Mouse (Mus musculus): Measurements from ENCODE around the gene Vmn1r116. TPM values are rescaled to one million over a fixed set of nuclear protein-coding genes. Genes with fewer than 3 reads are reported as not detected.
"Not testable (repeated sequence)": the region's sequence is repeated elsewhere in the genome, so short reads cannot be mapped to it uniquely, and the experiment has no call there.

Vmn1r116 gene
- not detected in 2 replicates for polyA plus RNA-seq (2014; fragmentation: Nextera tagmentation; extraction: Ambion mirVana)

- not testable (repeated sequence) for H3K36me3 ChIP-seq (ENCODE audit: control insufficient read depth, insufficient read depth, low read length); H3K4me2 ChIP-seq (ENCODE audit: low read length); ATAC-seq (ENCODE audit: insufficient number of reproducible peaks, insufficient read depth, low FRiP score, low read depth); H3K9me3 ChIP-seq (ENCODE audit: control insufficient read depth, low read length); H3K27me3 ChIP-seq (ENCODE audit: control insufficient read depth, insufficient read depth, low read length); H3K27ac ChIP-seq (replicated peaks in 1 of 2; ENCODE audit: control insufficient read depth in 1 of 2, insufficient read depth in 1 of 2, low read depth in 2 of 2, low read length in 2 of 2); H3K4me3 ChIP-seq (ENCODE audit: control insufficient read depth in 1 of 2, insufficient read depth in 1 of 2, low read depth in 1 of 2, low read length in 2 of 2); H3K9ac ChIP-seq (ENCODE audit: low read length); H3K4me1 ChIP-seq (ENCODE audit: control insufficient read depth in 2 of 2, insufficient read depth in 2 of 2, low read length in 2 of 2)
- 40% methylated on average over 2 of the region's 3 CpGs for WGBS
Measured at GRCm38 (mm10) chr7:20871956-20872355, at the start of gene Vmn1r116. Vmn1r116 (plus strand) TSS chr7:20872256.

- ATAC-seq (ENCODE audit: insufficient number of reproducible peaks, insufficient read depth, low FRiP score, low read depth); H3K4me3 ChIP-seq (ENCODE audit: control insufficient read depth in 1 of 2, insufficient read depth in 1 of 2, low read depth in 1 of 2, low read length in 2 of 2); H3K27ac ChIP-seq (replicated peaks in 1 of 2; ENCODE audit: control insufficient read depth in 1 of 2, insufficient read depth in 1 of 2, low read depth in 2 of 2, low read length in 2 of 2); H3K9me3 ChIP-seq (ENCODE audit: control insufficient read depth, low read length); H3K4me2 ChIP-seq (ENCODE audit: low read length); H3K36me3 ChIP-seq (ENCODE audit: control insufficient read depth, insufficient read depth, low read length); H3K4me1 ChIP-seq (ENCODE audit: control insufficient read depth in 2 of 2, insufficient read depth in 2 of 2, low read length in 2 of 2); H3K9ac ChIP-seq (ENCODE audit: low read length); H3K27me3 ChIP-seq (ENCODE audit: control insufficient read depth, insufficient read depth, low read length): not testable (repeated sequence)
- 100% methylated on average over 1 of the region's 3 CpGs for WGBS
Measured at GRCm38 (mm10) chr7:20844885-20845284, 27.2 kb upstream of the Vmn1r116 start, which contains the start of gene Vmn1r115. Vmn1r115 (minus strand) TSS chr7:20844985.

- H3K9me3 ChIP-seq (ENCODE audit: control insufficient read depth, low read length); H3K4me2 ChIP-seq (ENCODE audit: low read length); H3K9ac ChIP-seq (ENCODE audit: low read length); ATAC-seq (ENCODE audit: insufficient number of reproducible peaks, insufficient read depth, low FRiP score, low read depth); H3K36me3 ChIP-seq (ENCODE audit: control insufficient read depth, insufficient read depth, low read length); H3K4me1 ChIP-seq (ENCODE audit: control insufficient read depth in 2 of 2, insufficient read depth in 2 of 2, low read length in 2 of 2); H3K27me3 ChIP-seq (ENCODE audit: control insufficient read depth, insufficient read depth, low read length); H3K27ac ChIP-seq (replicated peaks in 1 of 2; ENCODE audit: control insufficient read depth in 1 of 2, insufficient read depth in 1 of 2, low read depth in 2 of 2, low read length in 2 of 2); H3K4me3 ChIP-seq (ENCODE audit: control insufficient read depth in 1 of 2, insufficient read depth in 1 of 2, low read depth in 1 of 2, low read length in 2 of 2): not testable (repeated sequence)
- WGBS = no CpG with 5 or more reads among the region's 2 CpGs
Measured at GRCm38 (mm10) chr7:20884021-20884420, 12.0 kb downstream of the Vmn1r116 start, which contains the start of gene Vmn1r117. Vmn1r117 (minus strand) TSS chr7:20884121.

GRCm38 (mm10) chr7:20912247-20912646, 40.2 kb downstream of the Vmn1r116 start, which contains the start of gene Vmn1r118:
Vmn1r118 (minus strand) TSS chr7:20912347.
- not testable (repeated sequence) for H3K9me3 ChIP-seq (ENCODE audit: control insufficient read depth, low read length); H3K36me3 ChIP-seq (ENCODE audit: control insufficient read depth, insufficient read depth, low read length); H3K4me3 ChIP-seq (ENCODE audit: control insufficient read depth in 1 of 2, insufficient read depth in 1 of 2, low read depth in 1 of 2, low read length in 2 of 2); H3K4me2 ChIP-seq (ENCODE audit: low read length); H3K4me1 ChIP-seq (ENCODE audit: control insufficient read depth in 2 of 2, insufficient read depth in 2 of 2, low read length in 2 of 2); H3K9ac ChIP-seq (ENCODE audit: low read length); H3K27me3 ChIP-seq (ENCODE audit: control insufficient read depth, insufficient read depth, low read length); ATAC-seq (ENCODE audit: insufficient number of reproducible peaks, insufficient read depth, low FRiP score, low read depth); H3K27ac ChIP-seq (replicated peaks in 1 of 2; ENCODE audit: control insufficient read depth in 1 of 2, insufficient read depth in 1 of 2, low read depth in 2 of 2, low read length in 2 of 2)
- no CpG with 5 or more reads among the region's 2 CpGs for WGBS

Other genes with a start within 250 kb of the Vmn1r116 start
- not detected in 2 replicates for gene Vmn1r107, start 203.3 kb upstream of the Vmn1r116 start, polyA plus RNA-seq (2014; fragmentation: Nextera tagmentation; extraction: Ambion mirVana)
- not detected in 2 replicates for gene Vmn1r111, start 169.0 kb upstream of the Vmn1r116 start, polyA plus RNA-seq (2014; fragmentation: Nextera tagmentation; extraction: Ambion mirVana)
- gene Gm10668, start 141.6 kb upstream of the Vmn1r116 start, polyA plus RNA-seq (2014; fragmentation: Nextera tagmentation; extraction: Ambion mirVana) = not detected in 2 replicates
- gene Vmn1r112, start 101.1 kb upstream of the Vmn1r116 start, polyA plus RNA-seq (2014; fragmentation: Nextera tagmentation; extraction: Ambion mirVana) = not detected in 2 replicates
- not detected in 2 replicates for gene Vmn1r113, start 85.0 kb upstream of the Vmn1r116 start, polyA plus RNA-seq (2014; fragmentation: Nextera tagmentation; extraction: Ambion mirVana)
- not detected in 2 replicates for gene Vmn1r114, start 60.1 kb upstream of the Vmn1r116 start, polyA plus RNA-seq (2014; fragmentation: Nextera tagmentation; extraction: Ambion mirVana)
- gene Vmn1r115, start 27.3 kb upstream of the Vmn1r116 start, polyA plus RNA-seq (2014; fragmentation: Nextera tagmentation; extraction: Ambion mirVana) = not detected in 2 replicates
- gene Vmn1r117, start 11.9 kb downstream of the Vmn1r116 start, polyA plus RNA-seq (2014; fragmentation: Nextera tagmentation; extraction: Ambion mirVana) = not detected in 2 replicates
- gene Vmn1r118, start 40.1 kb downstream of the Vmn1r116 start, polyA plus RNA-seq (2014; fragmentation: Nextera tagmentation; extraction: Ambion mirVana) = not detected in 2 replicates
- not detected in 2 replicates for gene Vmn1r119, start 140.2 kb downstream of the Vmn1r116 start, polyA plus RNA-seq (2014; fragmentation: Nextera tagmentation; extraction: Ambion mirVana)
- not detected in 2 replicates for gene Vmn1r120, start 181.5 kb downstream of the Vmn1r116 start, polyA plus RNA-seq (2014; fragmentation: Nextera tagmentation; extraction: Ambion mirVana)
- not detected in 2 replicates for gene Vmn1r121, start 226.3 kb downstream of the Vmn1r116 start, polyA plus RNA-seq (2014; fragmentation: Nextera tagmentation; extraction: Ambion mirVana)